Mouse (Mus musculus): Measurements from ENCODE around the gene 4930595D18Rik. TPM values are rescaled to one million over a fixed set of nuclear protein-coding genes. Genes with fewer than 3 reads are reported as not detected.

The 4930595D18Rik gene
- polyA plus RNA-seq, 1 experiment from 2014 or later: not detected

- no peak overlapping the region for H3K27ac ChIP-seq (replicated peaks)
- TF ChIP-seq CTCF (IDR thresholded peaks at IDR 0.05; ENCODE audit: low read depth): no peak
- TF ChIP-seq EP300 (optimal IDR thresholded peaks at IDR 0.05): no peak
- 29% methylated on average over 12 of the region's 12 CpGs for WGBS
- no peak overlapping the region for H3K4me2 ChIP-seq (replicated peaks; ENCODE audit: low read depth)
- no peaks in the 10 kb centered on the region for H3K36me3 ChIP-seq (ENCODE audit: control insufficient read depth, insufficient read depth, low read length)
- H3K9ac ChIP-seq (ENCODE audit: low read length): no peak overlapping the region
- no peaks in the 10 kb centered on the region for H3K9me3 ChIP-seq (ENCODE audit: control insufficient read depth, low read length)
- H3K4me3 ChIP-seq (ENCODE audit: low read depth, low read length): no peak overlapping the region
- no peaks in the 10 kb centered on the region for H3K4me1 ChIP-seq (replicated peaks; ENCODE audit: control insufficient read depth, insufficient read depth)
- ATAC-seq (ENCODE audit: low FRiP score, low TSS enrichment) (no peak), DNase-seq (ENCODE audit: low spot score) (no peak)
- H3K27me3 ChIP-seq (ENCODE audit: control insufficient read depth, insufficient read depth, low read length): no peaks in the 10 kb centered on the region
Observed at GRCm38 (mm10) chr12:111159659-111160428, 24.4 kb downstream of the 4930595D18Rik start.

DNA sequence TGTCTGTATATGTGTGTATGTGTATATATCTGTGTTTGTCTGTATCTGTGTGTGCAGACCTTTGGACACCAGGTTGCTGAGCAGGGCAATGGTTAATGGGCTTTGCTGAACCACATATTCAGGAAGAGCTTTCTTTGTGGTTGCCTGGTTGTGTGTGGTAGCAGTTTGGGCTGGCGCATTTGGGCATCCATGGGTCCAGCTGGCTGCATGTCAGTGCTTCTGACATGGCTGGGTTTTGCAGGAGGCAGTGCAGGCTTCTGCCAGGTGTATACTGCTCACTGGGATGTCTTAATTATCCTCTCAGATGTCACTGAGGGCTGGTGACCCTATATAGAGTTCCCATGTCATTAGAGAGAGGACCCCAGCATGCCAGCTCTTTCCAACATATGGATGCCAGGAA, 28.5 kb downstream of the 4930595D18Rik start:
- Histone ChIP-seq H3K27me3 (ENCODE audit: control insufficient read depth, insufficient read depth, low read length) (no peaks in the 10 kb centered on the region), H3K9ac (ENCODE audit: low read length) (no peak overlapping the region), H3K9me3 (ENCODE audit: control insufficient read depth, low read length) (no peaks in the 10 kb centered on the region), H3K36me3 (ENCODE audit: control insufficient read depth, insufficient read depth, low read length) (no peaks in the 10 kb centered on the region), H3K27ac (replicated peaks) (no peak overlapping the region), H3K4me3 (ENCODE audit: low read depth, low read length) (no peak overlapping the region), H3K4me1 (replicated peaks; ENCODE audit: control insufficient read depth, insufficient read depth) (no peaks in the 10 kb centered on the region), H3K4me2 (replicated peaks; ENCODE audit: low read depth) (no peak overlapping the region)
- no peak for TF ChIP-seq CTCF (IDR thresholded peaks at IDR 0.05; ENCODE audit: low read depth)
- TF ChIP-seq EP300 (optimal IDR thresholded peaks at IDR 0.05): no peak
- no peak for DNase-seq (ENCODE audit: low spot score)
- 92% methylated on average over 1 of the region's 1 CpGs for WGBS
- no peak for ATAC-seq (ENCODE audit: low FRiP score, low TSS enrichment)

DNA sequence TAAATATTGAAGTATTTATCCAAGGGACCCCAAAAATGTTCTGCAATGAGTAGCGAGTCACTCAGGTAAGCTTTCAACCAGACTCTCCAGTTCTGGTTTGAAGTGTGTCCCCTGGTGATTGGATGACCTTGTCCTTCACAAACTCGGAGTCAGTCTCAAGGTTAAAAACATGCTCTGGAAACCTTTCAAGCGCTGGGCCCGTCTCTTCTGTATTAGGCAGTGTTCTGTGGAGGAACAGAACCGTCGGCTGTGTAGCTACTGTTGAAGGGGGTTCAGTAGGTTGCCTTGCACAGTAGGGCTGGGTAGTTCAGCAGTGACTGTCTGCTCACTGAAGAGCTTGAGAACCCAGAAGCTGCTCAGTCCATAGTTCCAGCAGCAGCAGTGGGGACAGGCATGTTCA, 29.6 kb downstream of the 4930595D18Rik start:
- H3K27me3 ChIP-seq (ENCODE audit: control insufficient read depth, insufficient read depth, low read length): no peaks in the 10 kb centered on the region
- H3K9ac ChIP-seq (ENCODE audit: low read length): no peak overlapping the region
- no peaks in the 10 kb centered on the region for H3K9me3 ChIP-seq (ENCODE audit: control insufficient read depth, low read length)
- ATAC-seq (ENCODE audit: low FRiP score, low TSS enrichment) (no peak), DNase-seq (ENCODE audit: low spot score) (no peak)
- no peaks in the 10 kb centered on the region for H3K4me1 ChIP-seq (replicated peaks; ENCODE audit: control insufficient read depth, insufficient read depth)
- H3K36me3 ChIP-seq (ENCODE audit: control insufficient read depth, insufficient read depth, low read length): no peaks in the 10 kb centered on the region
- TF ChIP-seq EP300 (optimal IDR thresholded peaks at IDR 0.05) (no peak), CTCF (IDR thresholded peaks at IDR 0.05; ENCODE audit: low read depth) (no peak)
- H3K27ac ChIP-seq (replicated peaks): no peak overlapping the region
- H3K4me2 ChIP-seq (replicated peaks; ENCODE audit: low read depth): no peak overlapping the region
- H3K4me3 ChIP-seq (ENCODE audit: low read depth, low read length): no peak overlapping the region
- 93% methylated on average over 6 of the region's 6 CpGs for WGBS

- Histone ChIP-seq H3K27ac (replicated peaks) (no peak overlapping the region), H3K9ac (ENCODE audit: low read length) (no peak overlapping the region), H3K36me3 (ENCODE audit: control insufficient read depth, insufficient read depth, low read length) (no peaks in the 10 kb centered on the region), H3K9me3 (ENCODE audit: control insufficient read depth, low read length) (no peaks in the 10 kb centered on the region), H3K27me3 (ENCODE audit: control insufficient read depth, insufficient read depth, low read length) (no peaks in the 10 kb centered on the region), H3K4me3 (ENCODE audit: low read depth, low read length) (no peak overlapping the region), H3K4me1 (replicated peaks; ENCODE audit: control insufficient read depth, insufficient read depth) (no peaks in the 10 kb centered on the region; the same call in 1 of the 2 replicates), H3K4me2 (replicated peaks; ENCODE audit: low read depth) (no peak overlapping the region)
- 58% methylated on average over 5 of the region's 5 CpGs for WGBS
- TF ChIP-seq CTCF (IDR thresholded peaks at IDR 0.05; ENCODE audit: low read depth) (no peak), EP300 (optimal IDR thresholded peaks at IDR 0.05) (no peak)
- DNase-seq (ENCODE audit: low spot score) (no peak), ATAC-seq (ENCODE audit: low FRiP score, low TSS enrichment) (no peak)
Observed at GRCm38 (mm10) chr12:111153946-111154345, 30.3 kb downstream of the 4930595D18Rik start.

DNA sequence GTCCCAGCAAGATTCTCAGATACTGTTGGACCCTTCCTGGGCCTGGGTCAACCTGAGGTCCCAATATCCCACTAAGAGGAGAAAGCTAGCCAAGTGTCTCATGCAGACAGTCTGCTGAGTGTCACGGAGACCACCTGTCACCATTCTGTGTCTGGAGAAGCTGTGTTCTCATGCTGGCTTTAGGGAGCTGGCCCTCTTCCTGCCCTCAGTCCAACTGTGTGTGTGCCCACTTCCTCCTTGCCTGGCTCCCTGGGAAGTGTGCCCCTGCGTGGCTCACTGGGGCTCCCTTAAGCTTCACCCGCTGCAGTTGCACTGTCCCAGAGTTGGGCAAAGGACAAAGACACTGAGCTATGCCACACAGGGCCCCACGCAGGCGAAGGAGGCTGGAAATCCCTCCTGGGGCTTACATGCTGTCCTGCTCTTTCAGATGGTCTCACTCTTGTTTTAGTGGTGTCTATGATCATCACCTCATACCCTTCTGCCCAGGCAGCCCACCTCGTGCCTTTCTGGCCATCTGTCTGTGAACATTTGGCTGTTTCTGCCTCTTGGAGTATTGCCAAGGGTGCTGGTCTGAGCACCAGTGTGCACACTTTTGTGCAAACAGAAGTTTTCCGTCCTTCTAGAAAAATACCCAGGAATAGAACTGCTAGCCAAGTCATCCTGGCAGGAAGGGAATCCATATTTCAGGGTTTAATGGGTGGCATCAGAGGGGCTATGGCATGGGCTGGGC, 31.1 kb downstream of the 4930595D18Rik start:
- ATAC-seq (ENCODE audit: low FRiP score, low TSS enrichment) (no peak), DNase-seq (ENCODE audit: low spot score) (no peak)
- no peak overlapping the region for H3K4me3 ChIP-seq (ENCODE audit: low read depth, low read length)
- no peaks in the 10 kb centered on the region for H3K36me3 ChIP-seq (ENCODE audit: control insufficient read depth, insufficient read depth, low read length)
- no peak overlapping the region for H3K9ac ChIP-seq (ENCODE audit: low read length)
- no peaks in the 10 kb centered on the region for H3K9me3 ChIP-seq (ENCODE audit: control insufficient read depth, low read length)
- no peaks in the 10 kb centered on the region for H3K27me3 ChIP-seq (ENCODE audit: control insufficient read depth, insufficient read depth, low read length)
- no peaks in the 10 kb centered on the region; the same call in 1 of the 2 replicates for H3K4me1 ChIP-seq (replicated peaks; ENCODE audit: control insufficient read depth, insufficient read depth)
- TF ChIP-seq EP300 (optimal IDR thresholded peaks at IDR 0.05) (no peak), CTCF (IDR thresholded peaks at IDR 0.05; ENCODE audit: low read depth) (no peak)
- no peak overlapping the region for H3K4me2 ChIP-seq (replicated peaks; ENCODE audit: low read depth)
- H3K27ac ChIP-seq (replicated peaks): no peak overlapping the region
- 63% methylated on average over 7 of the region's 7 CpGs for WGBS

- Histone ChIP-seq H3K36me3 (ENCODE audit: control insufficient read depth, insufficient read depth, low read length) (no peaks in the 10 kb centered on the region), H3K4me1 (replicated peaks; ENCODE audit: control insufficient read depth, insufficient read depth) (no peaks in the 10 kb centered on the region; the same call in 1 of the 2 replicates), H3K9ac (ENCODE audit: low read length) (no peak overlapping the region), H3K27me3 (ENCODE audit: control insufficient read depth, insufficient read depth, low read length) (no peaks in the 10 kb centered on the region), H3K9me3 (ENCODE audit: control insufficient read depth, low read length) (no peaks in the 10 kb centered on the region), H3K4me2 (replicated peaks; ENCODE audit: low read depth) (no peak overlapping the region), H3K4me3 (ENCODE audit: low read depth, low read length) (no peak overlapping the region), H3K27ac (replicated peaks) (no peak overlapping the region)
- DNase-seq (ENCODE audit: low spot score) (no peak), ATAC-seq (ENCODE audit: low FRiP score, low TSS enrichment) (no peak)
- no peak for TF ChIP-seq EP300 (optimal IDR thresholded peaks at IDR 0.05)
- WGBS: 86% methylated on average over 6 of the region's 6 CpGs
Observed at GRCm38 (mm10) chr12:111152579-111152978, 31.7 kb downstream of the 4930595D18Rik start.
